Mouse (Mus musculus): ENCODE measurements around the gene Heg1.

The Heg1 gene

GRCm38 (mm10) chr16:33684162-33684702 is at the start of gene Heg1:
Gene Heg1 (plus strand): TSS chr16:33684370.
- no peak for DNase-seq (ENCODE audit: low read depth, low spot score)

DNA sequence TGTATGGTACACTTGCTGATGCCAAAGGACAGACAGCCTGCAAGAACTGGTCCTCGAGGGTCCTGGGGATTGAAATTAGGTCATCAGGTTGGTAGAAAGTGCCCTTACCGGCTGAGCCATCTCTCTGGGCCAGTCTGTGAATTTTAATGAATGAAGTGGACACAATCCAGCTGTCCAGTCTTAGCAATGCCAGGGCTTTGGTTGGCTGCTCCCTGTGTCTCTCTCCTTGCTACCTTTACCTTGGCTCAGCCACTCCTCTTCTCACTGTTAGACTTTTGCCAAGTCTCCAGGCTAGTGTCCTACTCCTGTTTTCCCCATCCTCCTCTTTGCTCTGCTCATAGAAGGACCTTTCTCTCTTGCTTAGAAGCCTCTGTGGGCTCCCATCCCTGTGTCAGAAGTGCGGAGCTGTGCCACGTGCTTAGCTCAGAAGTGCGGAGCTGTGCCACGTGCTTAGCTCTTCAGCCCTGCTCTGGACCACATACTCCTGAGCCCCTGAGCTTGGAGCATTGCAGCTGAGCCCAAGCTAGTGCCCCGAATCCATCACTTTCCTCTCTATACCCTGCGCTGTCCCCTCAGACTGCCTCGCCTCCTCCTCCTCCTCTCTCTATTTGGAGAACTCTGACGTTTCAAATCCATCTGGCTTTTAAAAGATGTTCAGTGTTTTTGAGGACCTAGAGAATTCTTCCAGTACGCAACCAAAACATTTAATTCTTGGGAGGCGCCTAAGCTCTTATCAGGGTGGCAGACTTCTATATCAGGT is 48.2 kb upstream of the Heg1 start:
- DNase-seq (ENCODE audit: low read depth, low spot score), result no peak

- no peak for DNase-seq (ENCODE audit: low read depth, low spot score)
These were observed 42.4 kb upstream of the Heg1 start for GRCm38 (mm10) chr16:33641779-33642178.

GRCm38 (mm10) chr16:33653116-33653515 is 31.1 kb upstream of the Heg1 start:
- DNase-seq (ENCODE audit: low read depth, low spot score), result no peak

- no peak for DNase-seq (ENCODE audit: low read depth, low spot score)
These were observed 28.7 kb upstream of the Heg1 start for GRCm38 (mm10) chr16:33655443-33655842.

DNA sequence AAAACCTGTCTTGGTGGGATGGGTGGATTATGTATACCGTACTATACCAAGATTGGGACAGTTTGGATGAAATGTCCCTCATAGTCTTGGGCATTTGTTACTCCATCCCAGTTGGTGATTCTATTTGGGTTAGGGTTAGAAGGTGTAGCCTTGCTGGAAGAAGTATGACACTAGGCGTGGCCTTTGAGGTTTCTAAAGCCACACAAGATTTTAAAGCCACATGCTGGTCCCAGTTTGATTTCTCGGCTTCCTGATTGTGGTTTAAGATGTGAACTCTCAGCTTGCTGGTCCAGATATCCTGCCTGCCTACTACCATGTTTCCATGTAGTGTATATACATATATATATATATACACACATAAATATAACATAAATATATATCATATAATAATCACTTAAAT is 27.0 kb upstream of the Heg1 start:
- DNase-seq (ENCODE audit: low read depth, low spot score), result no peak

DNA sequence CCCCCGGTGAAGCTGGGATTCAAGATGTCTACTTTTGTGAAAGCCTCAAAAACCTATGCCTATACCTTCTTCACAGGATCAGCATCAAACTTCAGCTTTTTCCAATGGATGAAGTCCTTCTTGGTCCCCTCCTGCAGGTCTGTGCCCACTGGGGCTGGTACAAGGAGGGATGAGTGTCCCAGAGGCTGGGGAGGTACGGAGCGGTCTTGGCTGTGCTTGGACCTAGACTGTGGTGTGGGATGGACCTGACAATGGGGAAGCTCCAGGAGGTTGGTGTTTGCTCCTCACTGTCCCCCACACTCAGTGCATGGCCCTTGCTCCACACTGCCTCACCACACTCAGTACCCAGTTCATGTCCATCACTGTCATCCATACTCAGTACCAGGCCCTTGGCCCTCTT is 26.0 kb upstream of the Heg1 start:
- DNase-seq (ENCODE audit: low read depth, low spot score), result no peak

GRCm38 (mm10) chr16:33659521-33659920 is 24.6 kb upstream of the Heg1 start:
- DNase-seq (ENCODE audit: low read depth, low spot score), result no peak

DNA sequence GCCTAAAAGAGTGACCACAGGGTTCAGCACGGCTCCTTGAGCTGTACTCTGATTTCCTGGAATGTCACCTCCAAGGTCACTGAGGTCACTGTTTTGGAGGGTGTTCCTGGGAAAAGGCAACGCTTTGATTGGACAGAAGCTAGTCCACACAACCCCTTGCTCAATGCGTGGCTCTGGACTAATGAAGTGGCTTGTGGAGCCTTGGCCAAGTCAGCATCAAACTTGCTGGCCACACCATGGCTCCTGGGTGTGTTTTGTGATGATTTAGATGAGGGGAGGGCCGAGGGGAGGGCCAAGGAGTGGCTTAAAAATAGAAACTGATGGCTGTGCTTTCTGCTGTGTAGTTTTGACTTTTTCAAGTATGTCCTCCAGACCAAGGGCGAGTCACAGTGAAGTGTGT is 24.0 kb upstream of the Heg1 start:
- no peak for DNase-seq (ENCODE audit: low read depth, low spot score)

- DNase-seq (ENCODE audit: low read depth, low spot score), result no peak
These were observed 21.3 kb upstream of the Heg1 start for GRCm38 (mm10) chr16:33662841-33663240.

DNA sequence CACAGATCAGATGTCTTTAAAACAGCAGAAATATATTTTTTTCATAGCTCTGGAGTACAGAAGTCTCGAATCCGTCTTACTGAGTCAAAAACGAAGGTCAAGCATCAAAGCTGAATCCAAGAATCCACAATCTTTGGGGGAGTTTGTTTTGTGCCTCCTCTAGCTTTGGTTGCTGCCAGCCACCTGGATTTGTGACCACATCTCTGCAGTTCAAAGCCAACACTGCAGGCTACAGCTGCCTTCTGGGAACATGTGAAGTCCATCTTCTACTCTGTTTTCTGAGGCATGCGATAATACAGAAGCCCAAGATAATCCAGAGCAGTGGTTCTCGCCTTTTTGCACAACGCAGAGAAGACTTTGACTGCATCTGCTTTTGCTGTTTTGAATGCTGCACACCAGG is 17.9 kb upstream of the Heg1 start:
- no peak for DNase-seq (ENCODE audit: low read depth, low spot score)

GRCm38 (mm10) chr16:33666985-33667538 is 17.1 kb upstream of the Heg1 start:
- DNase-seq (ENCODE audit: low read depth, low spot score), result no peak

DNA sequence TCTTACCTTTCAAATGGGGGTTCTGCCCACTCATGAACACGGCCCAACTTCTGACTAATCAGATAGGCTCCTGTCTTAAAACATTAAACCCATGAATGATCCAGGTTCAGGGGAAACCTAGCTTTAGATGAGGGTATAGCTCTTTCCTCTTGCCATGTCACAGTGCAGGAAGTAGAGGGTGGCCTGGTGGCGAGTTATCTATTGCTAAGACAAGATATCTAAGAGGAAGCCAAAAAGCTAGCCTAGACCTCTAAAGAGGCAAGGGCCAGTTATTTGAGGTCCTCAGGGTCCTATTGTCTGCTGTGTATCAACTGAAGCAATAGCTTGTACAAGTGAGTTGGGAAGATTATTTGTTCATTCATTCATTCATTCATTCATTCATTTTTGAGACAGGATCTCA is 15.7 kb upstream of the Heg1 start:
- DNase-seq (ENCODE audit: low read depth, low spot score), result no peak

DNA sequence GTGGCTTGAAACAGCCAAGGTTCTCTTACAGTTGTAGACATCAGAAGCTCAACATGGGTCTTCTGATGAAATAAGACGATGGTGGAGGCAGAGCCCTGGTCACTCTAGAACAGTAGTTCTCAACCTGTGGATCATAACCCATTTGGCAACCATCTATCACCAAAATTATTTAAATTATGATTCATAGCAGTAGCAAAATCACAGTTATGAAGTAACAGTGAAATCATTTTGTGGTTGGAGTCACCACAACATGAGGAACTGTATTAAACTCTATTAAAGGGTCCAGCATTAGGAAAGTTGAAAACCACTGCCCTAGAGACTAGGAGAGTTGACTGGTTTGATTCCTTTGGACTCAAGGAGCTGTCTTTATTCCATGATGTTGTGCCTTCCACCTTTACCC is 15.1 kb upstream of the Heg1 start:
- DNase-seq (ENCODE audit: low read depth, low spot score), result no peak

- no peak for DNase-seq (ENCODE audit: low read depth, low spot score)
These were observed 13.8 kb upstream of the Heg1 start for GRCm38 (mm10) chr16:33670340-33670739.

DNA sequence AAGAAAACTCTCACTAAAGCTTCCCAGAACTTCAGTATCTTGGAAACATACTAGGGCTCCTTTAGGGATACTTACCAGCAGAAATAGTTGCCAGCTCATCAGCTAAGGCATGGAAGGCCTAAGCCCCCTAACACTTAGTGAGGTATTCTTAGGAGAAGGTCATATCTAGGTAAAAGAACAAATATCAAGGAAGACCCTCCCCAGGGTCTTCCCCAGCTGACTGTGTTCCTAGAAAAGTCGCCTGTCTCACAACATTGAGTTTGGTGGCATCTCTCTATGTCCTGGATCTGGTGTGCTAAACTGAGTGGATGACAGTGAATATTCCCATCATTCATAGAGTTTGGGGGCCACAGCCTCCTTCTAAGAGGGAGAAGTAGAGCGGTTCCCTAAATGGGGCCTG is 13.2 kb upstream of the Heg1 start:
- DNase-seq (ENCODE audit: low read depth, low spot score), result no peak

DNA sequence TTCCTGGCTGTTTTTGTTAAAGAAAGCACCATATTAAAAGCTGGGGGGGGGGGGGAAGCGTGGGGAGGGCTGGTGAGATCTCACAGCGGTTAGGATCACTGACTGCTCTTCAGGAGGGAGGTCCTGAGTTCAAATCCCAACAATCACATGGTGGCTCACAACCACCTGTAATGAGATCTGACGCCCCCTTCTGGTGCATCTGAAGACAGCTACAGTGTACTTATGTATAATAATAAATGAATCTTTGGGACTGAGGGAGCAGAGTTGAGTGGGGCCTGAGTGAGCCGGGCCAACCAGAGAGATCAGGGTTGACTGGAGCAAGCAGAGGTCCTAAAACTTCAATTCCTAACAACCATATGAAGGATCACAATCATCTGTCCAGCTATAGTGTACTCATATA is 12.0 kb upstream of the Heg1 start:
- DNase-seq (ENCODE audit: low read depth, low spot score), result no peak

DNA sequence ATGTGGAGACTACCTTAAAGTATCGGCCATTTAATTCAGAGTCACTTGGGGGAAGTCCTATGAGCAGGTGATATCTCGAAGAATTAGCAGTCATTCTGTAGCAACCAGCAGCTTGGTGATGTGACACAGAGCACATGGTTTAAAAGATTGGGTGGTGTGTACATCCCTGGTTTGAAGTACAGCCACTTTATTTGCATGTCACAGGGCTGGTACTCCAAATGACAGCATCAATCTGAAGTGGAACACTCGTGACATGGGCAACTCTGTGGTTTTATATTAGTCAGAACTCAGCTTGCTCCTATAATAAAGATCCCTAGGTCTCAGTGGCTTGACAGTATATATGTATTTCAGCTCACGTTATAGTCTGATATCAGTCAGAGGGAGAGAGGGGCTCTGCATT is 11.5 kb upstream of the Heg1 start:
- no peak for DNase-seq (ENCODE audit: low read depth, low spot score)

- no peak for DNase-seq (ENCODE audit: low read depth, low spot score)
These were observed 10.6 kb upstream of the Heg1 start for GRCm38 (mm10) chr16:33673530-33674109.

DNA sequence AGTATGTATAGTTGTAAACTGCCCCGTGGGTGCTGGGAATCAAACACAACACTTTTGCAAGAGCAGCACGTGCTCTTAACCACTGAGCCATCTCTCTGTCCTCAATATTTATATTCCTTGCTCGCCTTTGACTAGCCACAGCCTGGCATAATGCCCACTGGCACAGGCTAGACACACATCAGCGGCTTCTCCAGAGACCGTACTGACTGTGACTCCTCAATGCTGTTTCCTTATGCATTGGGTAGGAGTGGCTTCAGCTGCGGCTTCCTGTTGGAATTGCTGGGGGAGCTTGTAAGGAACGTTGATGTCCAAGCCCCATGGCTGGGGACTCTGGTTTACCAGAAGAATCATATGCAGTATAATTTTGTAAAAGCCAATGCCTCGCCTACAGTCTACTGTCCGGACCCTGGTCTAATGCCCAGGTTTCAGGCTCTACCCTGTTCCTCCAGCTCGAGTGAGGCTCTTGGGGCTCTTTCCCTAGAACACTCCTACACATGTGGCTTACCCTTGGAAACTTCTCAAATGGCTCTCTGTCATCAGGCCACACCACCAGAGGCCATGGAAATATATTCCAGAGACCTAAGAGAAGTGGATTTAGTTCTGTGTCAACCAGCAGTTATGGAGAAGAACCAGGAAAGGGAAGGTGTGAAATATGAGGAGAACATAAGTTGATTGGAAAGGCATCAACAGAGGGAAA is 8.9 kb upstream of the Heg1 start:
- DNase-seq (ENCODE audit: low read depth, low spot score), result no peak

DNA sequence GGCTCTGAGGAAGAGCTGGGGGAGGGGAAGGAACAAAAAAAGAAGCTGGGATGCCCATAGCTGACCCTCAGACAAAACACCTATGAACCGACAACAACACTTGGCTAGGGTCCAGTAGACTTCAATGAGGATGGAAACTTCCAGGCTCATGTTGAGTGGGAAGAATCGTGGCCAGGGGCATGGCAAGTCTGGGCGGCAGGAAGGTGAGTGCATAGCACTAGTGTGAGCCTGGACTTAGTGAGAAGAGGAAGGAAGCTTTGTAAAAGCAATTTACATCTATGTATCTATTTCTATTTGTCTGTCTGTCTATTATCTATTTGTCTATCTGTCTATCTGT is 8.4 kb upstream of the Heg1 start:
- no peak for DNase-seq (ENCODE audit: low read depth, low spot score)
